Mouse (Mus musculus) lung, embryonic 14.5 days (tissue): ENCODE results near the gene Rnf44. TPM values are rescaled to one million over a fixed set of nuclear protein-coding genes. Genes with fewer than 3 reads are reported as not detected.
A peak's percentile ranks its signal among the peaks of the same experiment; 100 is the strongest.

Experiments used
- ATAC-seq: fragments of 200-750 bp; cut with Nextera tagmentation; 2 replicates; pipeline ENCODE4 v1.8.0; 2017; ENCODE audit warnings: mild to moderate bottlenecking, moderate TSS enrichment, moderate library complexity; ENCODE audit not compliant: insufficient read depth
- DNase-seq: peaks from one replicate; pipeline ENCODE4 v3.0.0-alpha.2; 2015
- H3K27ac ChIP-seq: fragments of 300-500 bp; sonication (generic); 2 replicates; pipeline ENCODE4 v1.5.1; 2014; ENCODE audit warnings: low read depth, mild to moderate bottlenecking, moderate library complexity
- H3K27me3 ChIP-seq: fragments of 300-500 bp; sonication (generic); 2 replicates; pipeline ENCODE4 v1.6.1; 2014; ENCODE audit warnings: low read length, control low read depth; ENCODE audit not compliant: insufficient read depth
- H3K36me3 ChIP-seq: fragments of 300-500 bp; sonication (generic); 2 replicates; pipeline ENCODE4 v1.6.1; 2014; ENCODE audit warnings: control low read depth; ENCODE audit not compliant: insufficient read depth
- H3K4me1 ChIP-seq: fragments of 300-500 bp; sonication (generic); 2 replicates; pipeline ENCODE4 v1.6.1; 2014; ENCODE audit warnings: antibody characterized with exemption, control low read depth; ENCODE audit not compliant: insufficient read depth
- H3K4me2 ChIP-seq: fragments of 300-500 bp; sonication (generic); 2 replicates; pipeline ENCODE4 v1.6.1; 2014; ENCODE audit warnings: mild to moderate bottlenecking
- H3K4me3 ChIP-seq: fragments of 300-500 bp; sonication (generic); 2 replicates; pipeline ENCODE4 v1.5.1; 2014; ENCODE audit warnings: low read depth, low read length
- H3K9ac ChIP-seq: fragments of 300-500 bp; sonication (generic); 2 replicates; pipeline ENCODE4 v1.6.1; 2014
- H3K9me3 ChIP-seq: fragments of 300-500 bp; sonication (generic); 2 replicates; pipeline ENCODE4 v1.6.1; 2016; ENCODE audit warnings: low read depth, low read length, control low read depth
- CTCF ChIP-seq: IDR thresholded peaks from 2 replicates; pipeline ENCODE4 v1.5.1; 2016; ENCODE audit warnings: antibody characterized with exemption, low read depth
- whole genome bisulfite sequencing: fragments of 180-500 bp; shearing (Covaris S2); extraction: QIAGEN DNeasy Blood & Tissue Kit; methylation state at CpG from one replicate; pipeline ENCODE4 v1.1.7; 2014; 5-methylcytosine and 5-hydroxymethylcytosine counted together
- polyA plus RNA-seq: library from polyadenylated mRNA; unstranded; fragments of >200 nt; fragmentation: Nextera tagmentation; extraction: Ambion mirVana; gene quantifications from 2 replicates; pipeline ENCODE4 v1.2.1, GENCODE M21; 2014

Rnf44 gene
- polyA plus RNA-seq: 59.9 and 63.4 TPM in 2 replicates

DNA sequence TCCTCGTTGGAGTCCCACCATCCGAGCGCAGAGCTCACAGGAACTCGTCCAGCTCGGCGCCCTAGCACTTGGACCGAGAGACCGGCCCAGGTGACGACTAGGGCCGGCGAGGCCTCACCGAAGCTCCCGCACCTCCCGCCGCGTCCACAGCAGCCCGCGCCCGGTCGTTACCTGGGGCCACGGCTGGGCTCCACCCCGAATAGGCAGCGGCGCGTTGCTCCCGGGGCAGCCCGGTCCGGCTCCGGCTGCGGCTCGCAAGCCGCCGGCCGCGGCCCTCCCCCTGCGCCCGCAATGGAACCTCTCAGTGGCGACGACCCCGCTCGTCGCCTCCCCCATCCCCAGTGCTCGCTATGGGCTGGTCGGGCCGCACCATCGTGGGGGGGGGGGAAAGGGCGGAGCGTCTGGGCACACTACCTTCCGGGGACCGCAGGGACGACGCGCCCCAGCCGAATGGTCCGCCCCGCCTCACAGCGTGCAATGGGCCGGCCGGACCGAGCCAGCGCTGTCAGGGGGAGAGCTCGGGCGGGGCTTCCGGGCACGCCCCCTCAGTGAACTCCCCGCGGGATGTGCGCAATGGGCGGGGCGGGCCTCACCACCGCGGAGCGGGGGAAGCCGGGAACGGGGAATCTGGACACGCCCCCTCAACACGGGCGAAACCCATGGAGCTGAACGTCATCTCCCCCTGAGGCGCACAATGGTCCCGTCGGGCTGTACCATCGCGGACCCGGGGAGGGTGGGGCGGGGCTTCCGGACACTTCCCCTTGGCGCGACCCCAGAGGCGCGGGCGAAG lies at the start of gene Rnf44:
Gene Rnf44, minus strand, starts transcription at position 350 of the 790 bp plus-strand sequence.
- WGBS: under 1% methylated on average over 80 of the region's 92 CpGs
- Histone ChIP-seq H3K36me3 (no peaks in the 10 kb centered on the region), H3K9ac (peak within 1 kb of the TSS; percentile 95), H3K4me1 (peaks cover 11% of the 10 kb centered on the region; the same call in 1 of the 2 replicates), H3K9me3 (no peaks in the 10 kb centered on the region), H3K4me2 (peak within 1 kb of the TSS; percentile 94), H3K27ac (peak within 1 kb of the TSS; percentile 96), H3K4me3 (peak within 1 kb of the TSS; percentile 96), H3K27me3 (no peaks in the 10 kb centered on the region)
- DNase-seq (peak; percentile 99), ATAC-seq (peak; percentile 99)
- TF ChIP-seq CTCF: no peak

GRCm38 (mm10) chr13:54738213-54738601 lies 44.5 kb upstream of the Rnf44 start:
- no peak for TF ChIP-seq CTCF

GRCm38 (mm10) chr13:54737488-54738212 lies 43.9 kb upstream of the Rnf44 start:
- Histone ChIP-seq H3K9me3 (no peaks in the 10 kb centered on the region), H3K4me2 (peak overlapping the region; percentile 65), H3K4me1 (0 out of 2 replicates have a peak, but pooled peaks cover 5% of the 10 kb centered on the region), H3K27me3 (peaks cover 45% of the 10 kb centered on the region), H3K27ac (no peak overlapping the region), H3K4me3 (peak overlapping the region; percentile 37), H3K9ac (peak overlapping the region; percentile 16; the same call in 1 of the 2 replicates), H3K36me3 (no peaks in the 10 kb centered on the region)
- ATAC-seq: peak; percentile 78
- no peak for TF ChIP-seq CTCF
- WGBS: 1% methylated on average over 81 of the region's 87 CpGs
- DNase-seq: peak; percentile 70

More at GRCm38 (mm10) chr13:54738213-54738601, 44.5 kb upstream of the Rnf44 start:
- Histone ChIP-seq H3K27ac (no peak overlapping the region), H3K9ac (no peak overlapping the region), H3K9me3 (no peaks in the 10 kb centered on the region), H3K27me3 (peaks cover 45% of the 10 kb centered on the region), H3K36me3 (no peaks in the 10 kb centered on the region), H3K4me1 (0 out of 2 replicates have a peak, but pooled peaks cover 5% of the 10 kb centered on the region), H3K4me2 (peak overlapping the region; percentile 65), H3K4me3 (peak overlapping the region; percentile 37)
- DNase-seq: no peak
- 3% methylated on average over 34 of the region's 34 CpGs for WGBS
- no peak for ATAC-seq

GRCm38 (mm10) chr13:54736931-54737330 lies 43.2 kb upstream of the Rnf44 start:
- Histone ChIP-seq H3K4me3 (peak overlapping the region; percentile 37; the same call in 1 of the 2 replicates), H3K9me3 (no peaks in the 10 kb centered on the region), H3K27me3 (peaks cover 45% of the 10 kb centered on the region), H3K4me1 (0 out of 2 replicates have a peak, but pooled peaks cover 5% of the 10 kb centered on the region), H3K9ac (no peak overlapping the region), H3K36me3 (no peaks in the 10 kb centered on the region), H3K27ac (no peak overlapping the region), H3K4me2 (peak overlapping the region; percentile 65; the same call in 1 of the 2 replicates)
- 18% methylated on average over 3 of the region's 3 CpGs for WGBS
- DNase-seq (no peak), ATAC-seq (no peak)
- TF ChIP-seq CTCF: no peak

DNA sequence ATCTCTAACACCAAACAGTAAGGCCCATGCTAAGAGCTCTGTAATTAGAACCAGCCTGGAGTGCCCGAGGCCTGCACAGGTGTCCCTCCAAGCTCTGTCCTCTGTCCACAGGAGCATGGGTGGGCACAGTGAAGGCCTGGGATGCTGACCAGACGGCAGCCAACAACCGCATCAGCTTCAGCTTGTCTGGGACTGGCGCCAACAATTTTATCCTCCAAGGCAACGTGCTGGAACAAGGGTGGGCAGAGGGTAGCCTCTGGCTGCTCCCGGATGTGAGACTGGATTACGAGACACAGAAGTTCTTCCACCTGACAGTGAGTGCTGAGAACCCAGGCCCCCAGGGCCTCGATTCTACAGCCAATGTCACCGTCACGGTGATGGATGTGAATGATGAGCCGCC lies 32.4 kb upstream of the Rnf44 start:
- 41% methylated on average over 11 of the region's 11 CpGs for WGBS
- TF ChIP-seq CTCF: no peak

GRCm38 (mm10) chr13:54723143-54723542 lies 29.4 kb upstream of the Rnf44 start:
- H3K4me2 ChIP-seq: no peak overlapping the region
- 92% methylated on average over 3 of the region's 3 CpGs for WGBS
- H3K9me3 ChIP-seq: no peaks in the 10 kb centered on the region
- no peak overlapping the region for H3K27ac ChIP-seq
- peak; percentile 19; the same call in 1 of the 2 replicates for TF ChIP-seq CTCF
- H3K27me3 ChIP-seq: no peaks in the 10 kb centered on the region
- no peaks in the 10 kb centered on the region for H3K4me1 ChIP-seq
- no peaks in the 10 kb centered on the region for H3K36me3 ChIP-seq
- DNase-seq (no peak), ATAC-seq (no peak)
- no peak overlapping the region for H3K9ac ChIP-seq
- H3K4me3 ChIP-seq: no peak overlapping the region

More for the DNA sequence above, 32.4 kb upstream of the Rnf44 start:
- Histone ChIP-seq H3K27me3 (no peaks in the 10 kb centered on the region), H3K27ac (no peak overlapping the region), H3K4me2 (no peak overlapping the region), H3K36me3 (no peaks in the 10 kb centered on the region), H3K4me1 (no peaks in the 10 kb centered on the region), H3K4me3 (no peak overlapping the region), H3K9ac (no peak overlapping the region), H3K9me3 (no peaks in the 10 kb centered on the region)
- peak; percentile 28 for DNase-seq
- no peak for ATAC-seq

DNA sequence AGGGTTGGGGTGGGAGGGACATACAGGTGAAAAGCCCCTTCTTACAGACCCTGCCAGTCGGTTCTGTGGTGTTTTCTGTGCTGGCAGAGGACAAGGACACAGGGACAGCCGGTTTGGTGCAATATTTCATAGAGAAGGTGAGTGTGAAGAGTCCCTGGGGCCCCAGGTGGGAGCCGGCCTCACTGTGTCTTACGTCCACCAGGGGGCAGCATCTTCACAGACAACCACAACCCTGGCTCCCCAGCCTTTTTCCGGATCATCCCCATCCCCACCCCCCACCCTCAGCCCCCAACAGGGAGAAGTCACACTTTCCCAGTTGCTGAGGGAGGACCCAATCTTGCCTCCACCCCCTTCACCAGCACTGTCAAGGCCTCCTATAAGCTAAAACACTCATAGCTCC lies 23.2 kb upstream of the Rnf44 start:
- Histone ChIP-seq H3K4me3 (no peak overlapping the region), H3K9me3 (no peaks in the 10 kb centered on the region), H3K4me1 (no peaks in the 10 kb centered on the region), H3K27ac (no peak overlapping the region), H3K4me2 (no peak overlapping the region), H3K36me3 (no peaks in the 10 kb centered on the region), H3K27me3 (no peaks in the 10 kb centered on the region), H3K9ac (no peak overlapping the region)
- 0% methylated on average over 5 of the region's 5 CpGs for WGBS
- DNase-seq (peak; percentile 59), ATAC-seq (no peak)
- TF ChIP-seq CTCF: peak; percentile 77
